Mouse (Mus musculus) CH12F3 (cell line): ENCODE measurements around the gene Tatdn3.

Experiments used
- in situ Hi-C: fragments of 300-500 bp; cut with MboI; formaldehyde crosslinking; loops from 2 replicates; pipeline ENCODE4 v1.14.3; 2020; ENCODE audit warnings: low sequenced_read_pairs

Gene Tatdn3

GRCm38 (mm10) chr1:191083230-191083629, 20.5 kb upstream of the Tatdn3 start:
- in situ Hi-C loops, result no loop called here

- in situ Hi-C loops, result no loop called here
Measured at GRCm38 (mm10) chr1:191075199-191075883, 12.6 kb upstream of the Tatdn3 start.

- in situ Hi-C loops, result no loop called here
Measured at GRCm38 (mm10) chr1:191073486-191073885, 10.8 kb upstream of the Tatdn3 start.

- in situ Hi-C loops, result no loop called here
Measured at GRCm38 (mm10) chr1:191073001-191073400, 10.3 kb upstream of the Tatdn3 start.

- in situ Hi-C loops, result no loop called here
Measured at GRCm38 (mm10) chr1:191072329-191072913, 9.7 kb upstream of the Tatdn3 start.

GRCm38 (mm10) chr1:191071613-191072012, 8.9 kb upstream of the Tatdn3 start:
- in situ Hi-C loops, result no loop called here

GRCm38 (mm10) chr1:191070259-191070658, 7.5 kb upstream of the Tatdn3 start:
- in situ Hi-C loops, result no loop called here

- in situ Hi-C loops, result no loop called here
Measured at GRCm38 (mm10) chr1:191068377-191068776, 5.6 kb upstream of the Tatdn3 start.

GRCm38 (mm10) chr1:191065188-191065587, 2.5 kb upstream of the Tatdn3 start:
- in situ Hi-C loops, result no loop called here

GRCm38 (mm10) chr1:191064535-191064934, 1.8 kb upstream of the Tatdn3 start:
- in situ Hi-C loops, result no loop called here

- in situ Hi-C loops, result no loop called here
Measured at GRCm38 (mm10) chr1:191063700-191064099, 968 bp upstream of the Tatdn3 start.

- in situ Hi-C loops, result no loop called here
Measured at GRCm38 (mm10) chr1:191062241-191062780, 421 bp downstream of the Tatdn3 start.

GRCm38 (mm10) chr1:191057461-191057860, 5.3 kb downstream of the Tatdn3 start:
- in situ Hi-C loops, result no loop called here

- in situ Hi-C loops, result no loop called here
Measured at GRCm38 (mm10) chr1:191055533-191055873, 7.2 kb downstream of the Tatdn3 start.

- in situ Hi-C loops, result no loop called here
Measured at GRCm38 (mm10) chr1:191054870-191055532, 7.7 kb downstream of the Tatdn3 start.

GRCm38 (mm10) chr1:191053555-191053954, 9.2 kb downstream of the Tatdn3 start:
- in situ Hi-C loops, result no loop called here

GRCm38 (mm10) chr1:191046231-191046824, 16.4 kb downstream of the Tatdn3 start:
- in situ Hi-C loops, result no loop called here

GRCm38 (mm10) chr1:191045264-191045663, 17.5 kb downstream of the Tatdn3 start:
- in situ Hi-C loops, result no loop called here

- in situ Hi-C loops, result no loop called here
Measured at GRCm38 (mm10) chr1:191042688-191043087, 20.0 kb downstream of the Tatdn3 start.

GRCm38 (mm10) chr1:191042106-191042505, 20.6 kb downstream of the Tatdn3 start:
- in situ Hi-C loops, result no loop called here

- in situ Hi-C loops, result no loop called here
Measured at GRCm38 (mm10) chr1:191041352-191041751, 21.4 kb downstream of the Tatdn3 start.

GRCm38 (mm10) chr1:191037999-191038398, 24.7 kb downstream of the Tatdn3 start:
- in situ Hi-C loops, result no loop called here
